Mouse (Mus musculus) megakaryocyte progenitor cell, adult 5-6 weeks (primary cell): Measurements from ENCODE around the gene Sema3f. TPM values are rescaled to one million over a fixed set of nuclear protein-coding genes. Genes with fewer than 3 reads are reported as not detected.

Source experiments
- ATAC-seq: replicated peaks from 2 replicates; pipeline ENCODE4 v1.8.0; 2016; ENCODE audit warnings: mild to moderate bottlenecking, moderate TSS enrichment, inconsistent platforms; ENCODE audit not compliant: poor library complexity
- total RNA-seq, 2 experiments: library from RNA; stranded (forward) in 1 of 2; stranded (reverse) in 1 of 2; fragments of 157-497, 149-512 nt in 1 of 2; fragments of 200-1000 nt in 1 of 2; gene quantifications; 2 replicates each; pipeline versions ENCODE4 v1.2.3 to v1.2.4; 2015 to 2017

Sema3f gene
- total RNA-seq, 2 experiments from 2014 or later = 1.00 TPM; not detected in 1

GRCm38 (mm10) chr9:107666751-107667205, 43.5 kb downstream of the Sema3f start:
- 0 out of 2 replicates have a peak, but pooled peaks have one; percentile 13 for ATAC-seq

DNA sequence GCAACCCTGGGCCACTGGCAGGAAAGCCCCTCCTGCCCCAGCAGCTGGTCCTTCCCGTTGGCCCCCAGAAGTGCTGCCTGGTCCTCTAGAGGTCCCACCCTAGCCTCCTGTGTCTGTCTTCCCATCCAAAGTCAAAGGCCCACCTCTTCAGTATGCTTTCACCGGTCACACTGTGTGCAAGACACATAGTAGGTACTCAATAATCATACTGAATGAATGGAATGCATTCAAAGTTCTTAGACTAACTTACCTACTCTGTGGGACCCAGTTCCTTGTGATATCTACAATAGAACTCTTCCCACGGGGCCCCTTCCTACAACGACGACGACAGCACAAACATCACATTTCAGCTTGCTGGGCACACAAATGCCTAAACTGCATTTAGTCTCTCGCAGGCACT, 45.0 kb downstream of the Sema3f start:
- no peak for ATAC-seq

DNA sequence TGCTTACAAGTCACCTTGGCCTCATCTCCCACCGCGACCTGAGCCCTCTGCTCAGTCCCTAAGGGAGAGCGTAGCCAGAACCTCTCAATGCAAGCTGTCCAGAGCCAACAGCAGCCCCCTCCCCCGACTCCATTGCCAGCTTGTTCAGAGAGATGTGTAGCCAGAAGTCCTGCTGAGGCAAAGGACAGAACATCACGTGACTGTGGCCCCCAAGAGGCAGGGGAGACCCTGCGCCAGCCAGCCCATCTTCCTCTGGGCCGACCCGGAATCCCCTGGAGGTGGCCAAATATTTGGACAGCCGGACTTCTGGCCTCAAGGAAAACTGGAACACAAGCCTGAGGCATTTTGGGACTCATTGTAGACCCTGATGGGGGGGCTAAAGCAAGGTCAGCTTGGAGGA, 46.8 kb downstream of the Sema3f start:
- ATAC-seq = no peak

DNA sequence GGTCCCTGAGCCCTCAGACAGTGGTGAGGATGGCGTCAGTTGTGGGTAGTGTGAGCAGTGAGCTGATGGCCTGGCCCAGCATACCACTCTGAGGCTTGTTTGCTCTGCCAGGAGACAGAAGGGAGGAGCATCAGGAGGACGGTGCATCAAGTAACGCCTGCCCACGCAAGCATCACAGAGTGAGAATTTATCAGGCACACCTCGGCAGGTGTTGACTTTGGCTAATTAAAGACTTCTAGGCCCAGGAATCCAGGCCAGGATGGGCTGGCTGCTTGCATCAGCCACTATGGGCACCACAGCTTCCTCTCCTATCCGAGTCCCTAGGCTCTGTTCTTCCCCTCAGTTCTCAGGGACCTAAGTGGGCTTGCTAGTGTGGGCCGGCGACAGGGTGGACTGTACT, 47.9 kb downstream of the Sema3f start:
- no peak for ATAC-seq

- ATAC-seq = no peak
Measured at GRCm38 (mm10) chr9:107660777-107661176, 49.5 kb downstream of the Sema3f start.

DNA sequence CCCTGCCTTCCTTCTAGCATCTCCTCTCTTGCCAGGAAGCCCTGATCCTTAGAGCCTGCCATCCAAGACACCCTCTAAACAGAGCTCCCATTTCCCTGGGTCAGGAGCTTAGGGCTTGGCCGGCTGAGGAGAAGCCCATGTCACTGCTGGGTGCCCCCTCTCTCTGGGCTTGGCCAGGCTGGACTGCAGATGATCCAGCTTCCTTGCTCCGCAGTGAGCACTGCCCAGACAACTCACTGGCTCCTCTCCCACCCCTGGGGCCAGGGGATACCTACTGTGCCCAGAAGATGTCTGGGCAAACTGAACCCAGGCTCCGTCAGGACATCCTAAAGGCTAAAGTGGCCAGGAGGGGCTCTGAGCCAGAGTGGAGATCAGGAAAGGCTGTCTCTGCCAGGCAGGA, 50.3 kb downstream of the Sema3f start:
- ATAC-seq = no peak

- no peak for ATAC-seq
Measured at GRCm38 (mm10) chr9:107659551-107659950, 50.7 kb downstream of the Sema3f start.

GRCm38 (mm10) chr9:107658096-107658495, 52.2 kb downstream of the Sema3f start:
- ATAC-seq = no peak

DNA sequence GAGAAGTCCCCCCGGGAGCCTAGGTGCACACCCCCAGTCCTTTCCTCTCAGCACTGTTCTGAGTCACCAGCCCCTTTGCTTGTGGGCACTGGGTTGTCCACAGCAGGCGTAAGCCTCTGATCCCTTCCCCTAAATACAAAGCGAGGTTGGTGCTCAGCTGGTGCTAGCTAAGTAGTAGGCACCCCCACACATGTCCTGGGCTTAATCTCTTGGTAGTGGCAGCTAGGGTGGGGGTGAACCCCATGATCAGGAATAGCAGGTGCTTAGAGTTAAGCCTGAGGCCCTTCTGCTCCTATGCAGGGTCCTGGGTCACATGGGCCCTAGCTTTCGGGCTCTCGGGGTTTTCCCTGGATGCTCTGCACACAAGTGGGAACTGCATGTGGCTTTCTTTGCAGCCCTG, 53.1 kb downstream of the Sema3f start:
- ATAC-seq = no peak

GRCm38 (mm10) chr9:107654585-107654984, 55.7 kb downstream of the Sema3f start:
- ATAC-seq = no peak

GRCm38 (mm10) chr9:107653474-107653873, 56.8 kb downstream of the Sema3f start:
- ATAC-seq = no peak

- no peak for ATAC-seq
Measured at GRCm38 (mm10) chr9:107650708-107651481, 59.4 kb downstream of the Sema3f start.

DNA sequence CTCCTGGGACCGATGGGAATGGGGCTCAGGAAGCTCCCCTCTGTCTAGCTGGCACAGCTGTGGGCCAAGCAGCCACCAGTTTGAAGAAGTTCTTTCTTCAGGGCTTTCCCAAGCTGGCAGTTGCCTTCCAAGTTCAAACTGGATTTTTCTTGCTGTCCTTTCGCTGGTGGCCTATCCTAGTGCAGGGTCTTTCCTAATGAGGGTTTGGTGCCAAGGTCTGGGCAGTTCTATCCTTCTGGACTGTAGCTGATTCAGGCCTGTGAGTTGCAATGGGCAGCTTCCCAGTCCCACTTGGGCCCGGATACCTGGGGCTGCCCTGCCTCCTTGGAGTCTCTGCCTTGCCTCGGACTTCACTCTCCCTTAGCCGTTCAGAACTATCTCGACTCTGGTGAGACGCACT, 60.0 kb downstream of the Sema3f start:
- no peak for ATAC-seq

DNA sequence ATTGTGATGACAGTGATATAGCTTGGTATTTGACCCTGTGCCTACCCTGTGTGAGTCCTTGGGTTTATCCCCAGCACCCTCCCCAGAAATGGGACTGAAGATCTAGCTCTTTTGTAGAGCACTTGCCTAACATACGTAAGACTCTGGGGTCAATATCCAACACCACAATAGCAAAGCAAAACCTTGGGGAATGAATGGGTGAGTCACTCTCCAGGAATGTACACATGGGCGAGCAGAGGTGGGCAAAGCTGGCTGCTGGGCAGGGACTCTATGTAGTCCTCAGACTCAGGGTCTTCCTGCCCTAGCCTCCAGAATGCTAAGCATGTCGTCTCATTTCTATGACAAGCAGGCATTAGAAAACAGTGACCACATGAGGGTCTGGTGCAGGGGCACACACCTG, 61.5 kb downstream of the Sema3f start:
- no peak for ATAC-seq

GRCm38 (mm10) chr9:107646975-107647374, 63.3 kb downstream of the Sema3f start:
- no peak for ATAC-seq

- peak; percentile 73 for ATAC-seq
Measured at GRCm38 (mm10) chr9:107645577-107645976, 64.7 kb downstream of the Sema3f start.

GRCm38 (mm10) chr9:107645153-107645510, 65.1 kb downstream of the Sema3f start:
- ATAC-seq = no peak

- peak; percentile 83 for ATAC-seq
Measured at GRCm38 (mm10) chr9:107644495-107645152, 65.7 kb downstream of the Sema3f start.

- no peak for ATAC-seq
Measured at GRCm38 (mm10) chr9:107643544-107644214, 66.6 kb downstream of the Sema3f start.

DNA sequence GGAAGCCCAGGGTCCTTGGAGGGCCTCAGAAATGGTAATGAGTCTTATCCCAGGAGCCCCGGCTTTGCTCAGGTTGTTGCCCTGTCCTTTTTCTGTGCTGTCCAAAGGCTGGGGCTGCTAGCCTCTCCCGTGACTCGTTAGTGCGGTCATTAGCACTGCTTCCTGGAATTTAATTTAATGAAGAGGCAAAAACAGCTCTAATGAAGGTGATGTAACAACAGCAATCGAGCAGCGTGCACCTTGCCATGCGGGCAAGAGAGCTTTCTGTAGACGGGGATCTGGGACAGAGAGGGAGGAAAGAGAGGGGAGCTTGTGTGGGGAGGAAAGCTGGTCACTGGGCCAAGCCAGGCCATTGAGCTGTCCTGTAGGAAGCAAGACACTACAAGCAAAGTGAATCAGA, 68.6 kb downstream of the Sema3f start:
- no peak for ATAC-seq

- ATAC-seq = peak; percentile 64
Measured at GRCm38 (mm10) chr9:107640257-107640772, 70.0 kb downstream of the Sema3f start.

DNA sequence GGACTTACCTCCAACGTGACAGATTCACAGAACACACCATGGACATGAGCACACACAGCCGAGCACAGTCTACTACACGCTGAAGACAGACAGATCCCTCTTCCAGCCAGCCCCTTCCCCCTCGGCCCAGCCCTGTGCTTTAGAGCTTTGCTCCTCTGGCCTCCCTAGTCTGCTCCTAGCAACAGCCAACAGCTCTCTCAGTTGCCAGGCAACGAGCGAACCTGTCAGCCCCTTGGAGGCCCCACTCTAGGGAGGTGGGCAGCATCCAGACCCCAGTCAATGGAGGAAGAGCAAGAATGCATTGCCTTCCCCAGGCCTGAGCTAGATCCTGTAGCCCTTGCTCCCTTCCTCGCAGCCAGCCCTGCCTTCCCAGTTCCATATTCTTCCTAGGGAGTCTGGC, 73.2 kb downstream of the Sema3f start:
- ATAC-seq = no peak
